Mouse (Mus musculus): ENCODE results near the gene Prickle1.

The Prickle1 gene

DNA sequence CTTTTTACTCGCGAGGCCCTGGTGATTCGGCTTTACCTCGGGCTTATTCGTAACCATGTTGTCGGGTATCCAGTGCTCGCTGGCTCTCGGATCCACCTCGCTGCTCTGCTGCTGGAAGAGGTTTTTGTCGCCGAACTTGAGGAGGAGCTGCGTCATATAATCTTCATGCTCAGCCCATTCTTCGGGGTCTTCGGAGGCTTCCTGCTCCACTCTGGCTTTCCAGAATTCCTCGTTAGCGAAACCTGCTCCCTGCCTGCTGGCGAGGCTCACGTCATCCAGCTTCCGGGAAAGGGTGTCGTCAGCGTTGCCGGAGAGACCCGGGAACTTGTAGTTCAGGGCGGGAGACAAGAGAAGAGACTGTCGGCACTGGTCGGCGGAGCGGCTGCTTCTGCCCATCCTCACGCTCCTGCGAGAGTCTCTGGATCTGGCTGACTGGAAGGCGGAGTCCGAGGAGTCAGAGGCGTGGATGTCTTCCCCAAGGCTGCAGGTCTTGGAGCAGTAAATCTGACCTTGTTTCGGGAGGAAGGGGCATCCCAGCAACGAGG is 92.4 kb downstream of the Prickle1 start:
- DNase-seq (ENCODE audit: low spot score in 2 of 2) = no peak

DNA sequence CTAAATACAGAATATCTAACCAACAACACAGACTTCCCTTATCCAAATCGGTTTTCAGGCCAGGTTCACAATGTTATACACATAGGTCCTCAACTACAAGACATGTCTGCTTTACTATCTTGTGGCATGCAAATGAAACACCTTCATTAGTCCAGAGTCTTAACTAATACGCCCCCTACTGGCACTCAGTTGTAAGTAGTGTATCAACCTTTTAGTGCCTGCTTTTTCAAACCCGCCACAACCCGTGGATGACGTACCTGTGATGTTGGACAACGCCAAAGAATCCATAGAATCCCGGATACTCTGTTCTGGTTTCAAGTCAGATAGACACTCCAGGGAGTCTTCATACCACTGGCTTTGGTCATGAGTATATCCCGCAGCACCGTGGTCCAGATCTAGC is 93.0 kb downstream of the Prickle1 start:
- no peak for DNase-seq (ENCODE audit: low spot score in 2 of 2)

DNA sequence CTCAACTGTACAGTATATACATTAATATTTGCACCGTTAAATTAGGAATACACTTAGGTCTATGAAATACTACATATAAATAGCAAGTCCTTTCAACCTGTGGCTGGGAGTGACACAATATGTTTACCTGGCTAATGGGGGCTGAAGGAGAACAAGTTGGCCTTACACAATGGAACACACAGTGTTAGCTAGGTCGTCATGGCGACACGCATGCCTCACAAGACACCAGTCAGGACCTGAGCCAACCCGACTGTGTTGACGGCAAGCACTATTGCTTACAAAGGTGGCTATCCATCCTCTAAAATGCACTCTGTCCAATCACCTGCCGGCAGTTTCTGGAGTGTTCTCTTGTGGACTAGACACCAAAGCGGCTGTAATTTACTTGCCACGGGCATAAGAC is 95.8 kb downstream of the Prickle1 start:
- DNase-seq (ENCODE audit: low spot score in 2 of 2) = no peak

DNA sequence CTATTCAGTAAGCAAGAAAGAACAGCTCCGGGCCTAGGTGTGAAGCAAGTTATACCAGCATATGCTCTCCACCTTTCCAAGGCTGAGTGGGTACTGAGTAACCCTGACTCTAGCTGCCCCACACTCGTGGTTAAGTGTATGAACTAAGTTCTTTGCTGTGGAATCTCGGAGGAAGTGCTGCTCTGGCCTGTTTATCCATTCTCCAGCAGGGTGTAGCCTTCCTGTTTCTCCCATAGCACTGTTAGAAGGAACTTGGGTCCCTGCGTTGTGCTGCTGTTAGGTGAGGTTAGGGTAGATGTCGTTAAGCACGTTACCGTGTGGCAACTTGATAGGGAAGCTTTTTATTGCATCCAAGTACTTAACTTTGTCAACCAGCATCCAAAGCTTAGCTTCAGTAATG is 101.0 kb downstream of the Prickle1 start:
- DNase-seq (ENCODE audit: low spot score in 2 of 2) = no peak

DNA sequence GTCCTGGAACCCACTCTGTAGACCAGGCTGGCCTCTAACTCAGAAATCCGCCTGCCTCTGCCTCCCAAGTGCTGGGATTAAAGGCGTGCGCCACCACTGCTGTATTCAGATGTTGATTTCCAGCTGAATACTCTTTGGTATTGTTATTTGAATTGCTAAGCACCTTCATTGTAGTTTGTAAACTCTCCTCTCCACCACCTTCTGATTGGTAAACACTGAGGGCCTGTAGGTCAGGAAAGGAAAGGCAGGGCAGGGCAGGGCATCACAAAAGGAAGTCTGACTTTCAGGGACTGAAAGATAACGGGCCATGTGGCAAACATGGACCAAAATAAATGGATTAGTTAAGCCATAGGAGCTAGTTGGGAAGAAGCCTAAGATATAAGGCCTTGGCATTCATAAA is 106.1 kb downstream of the Prickle1 start:
- no peak for DNase-seq (ENCODE audit: low spot score in 2 of 2)

DNA sequence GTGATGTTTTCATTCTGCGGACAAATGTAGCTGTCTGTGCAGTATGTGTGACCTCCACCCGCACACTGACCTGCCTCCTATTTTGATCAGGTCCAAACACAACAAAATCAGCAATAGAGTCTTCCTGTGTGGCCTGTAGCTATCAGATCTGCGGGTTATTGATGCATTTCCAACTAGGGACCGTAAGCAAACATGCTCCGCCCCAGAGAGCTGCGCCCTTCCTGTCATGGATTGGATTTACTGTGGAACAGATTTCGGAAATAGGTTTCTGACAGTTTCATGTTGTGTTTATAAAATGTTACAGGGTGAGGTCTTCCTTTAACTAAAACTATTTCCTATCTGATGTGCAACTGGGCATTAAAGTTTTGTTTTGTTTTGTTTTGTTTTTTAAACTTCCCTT is 109.6 kb downstream of the Prickle1 start:
- DNase-seq (ENCODE audit: low spot score in 2 of 2) = no peak

DNA sequence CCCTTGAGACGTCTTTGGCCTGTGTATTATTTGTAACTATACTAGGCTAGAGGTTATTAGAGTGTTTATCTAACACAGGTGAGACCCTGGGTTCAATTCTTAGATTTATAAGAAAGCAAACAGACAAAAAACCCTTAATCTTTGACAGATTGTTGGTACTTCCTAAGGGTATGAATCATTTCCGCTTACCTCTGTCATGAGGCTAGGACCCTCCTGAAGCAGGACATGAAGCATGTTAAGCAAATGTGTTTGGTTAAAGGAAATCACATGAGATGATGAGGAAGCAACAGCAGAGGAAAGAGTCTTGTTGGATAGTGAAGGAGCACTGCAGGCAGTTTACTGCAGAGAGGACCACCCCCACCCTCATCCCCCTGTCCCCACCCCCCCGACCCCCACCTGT is 110.4 kb downstream of the Prickle1 start:
- DNase-seq (ENCODE audit: low spot score in 2 of 2) = no peak

DNA sequence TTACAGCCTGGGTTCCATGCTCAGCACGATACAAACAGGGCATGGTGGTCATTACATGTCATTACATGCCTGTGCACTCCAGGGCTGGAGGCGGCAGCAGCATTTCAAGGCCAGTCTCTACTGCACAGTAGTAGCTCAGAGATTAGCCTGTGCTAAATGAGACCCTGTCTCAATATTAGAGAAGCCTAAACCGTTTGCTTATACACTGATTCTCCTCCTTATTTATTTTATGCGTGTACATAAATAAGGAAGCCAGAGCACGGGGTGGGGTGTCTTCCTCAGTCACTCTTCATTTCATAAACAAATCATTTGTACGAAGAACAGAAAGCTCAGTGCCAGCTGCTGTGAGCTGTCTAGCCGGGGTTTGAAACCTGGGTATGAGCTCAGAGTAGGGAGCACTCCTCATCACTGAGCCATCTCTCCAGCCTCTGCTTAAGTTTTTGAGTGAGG is 111.4 kb downstream of the Prickle1 start:
- DNase-seq (ENCODE audit: low spot score in 2 of 2) = no peak

DNA sequence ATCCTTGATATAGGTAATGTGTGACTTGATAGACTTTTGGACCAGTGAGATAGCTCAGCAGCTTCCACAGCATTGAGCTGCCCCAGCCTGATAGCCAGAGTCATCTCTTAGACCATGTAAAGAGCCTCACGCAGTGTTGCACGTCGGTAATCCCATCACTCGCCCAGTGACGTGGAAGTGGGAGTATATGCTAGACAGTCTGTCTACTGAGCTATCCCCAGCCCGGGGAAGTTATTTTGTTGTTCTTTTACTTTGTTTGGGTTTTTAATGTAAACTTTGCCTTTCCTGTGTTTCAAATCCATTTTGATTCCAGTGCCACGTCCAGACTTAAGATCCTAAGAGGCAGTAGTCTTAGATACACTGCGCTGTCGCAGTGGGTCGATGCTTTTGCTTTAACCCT is 114.6 kb downstream of the Prickle1 start:
- DNase-seq (ENCODE audit: low spot score in 2 of 2) = no peak

DNA sequence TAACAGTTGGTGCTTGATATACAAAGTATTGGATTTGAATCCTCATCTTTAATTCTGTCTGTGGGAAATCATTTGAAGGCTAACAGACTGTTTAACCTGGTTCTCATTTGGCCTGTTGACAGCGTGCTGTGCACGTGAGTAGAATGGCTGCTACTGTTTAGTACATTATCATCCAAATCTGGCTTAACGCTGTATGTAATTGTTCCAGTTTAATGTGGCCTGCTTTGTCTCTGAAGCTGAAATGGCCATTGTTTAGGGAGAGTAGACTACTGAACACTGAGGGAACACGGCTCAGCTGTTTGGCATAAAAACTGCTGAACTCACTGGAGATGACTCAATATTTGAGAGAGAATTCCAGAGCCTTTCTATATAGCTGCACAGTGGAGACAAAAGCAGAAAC is 116.2 kb downstream of the Prickle1 start:
- no peak for DNase-seq (ENCODE audit: low spot score in 2 of 2)

DNA sequence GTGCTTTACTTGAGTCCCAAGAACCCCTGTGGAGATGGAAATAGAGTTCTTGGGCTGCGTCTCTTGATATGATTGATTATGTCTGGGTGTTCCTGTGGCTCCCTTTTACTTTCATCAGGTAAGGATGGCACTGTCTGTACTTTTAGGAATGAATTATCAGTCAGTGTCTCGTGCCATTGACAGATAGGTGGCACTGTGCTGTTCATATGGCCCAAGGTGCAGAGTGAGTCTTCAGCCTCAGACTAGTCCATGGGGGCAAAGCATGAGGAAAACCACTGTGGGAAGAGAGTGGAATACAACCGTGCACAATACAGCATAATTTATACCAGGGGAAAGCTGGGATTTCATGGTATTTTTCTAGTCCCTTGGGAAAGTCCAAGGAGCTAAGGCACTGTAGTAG is 117.0 kb downstream of the Prickle1 start:
- DNase-seq (ENCODE audit: low spot score in 2 of 2) = no peak

DNA sequence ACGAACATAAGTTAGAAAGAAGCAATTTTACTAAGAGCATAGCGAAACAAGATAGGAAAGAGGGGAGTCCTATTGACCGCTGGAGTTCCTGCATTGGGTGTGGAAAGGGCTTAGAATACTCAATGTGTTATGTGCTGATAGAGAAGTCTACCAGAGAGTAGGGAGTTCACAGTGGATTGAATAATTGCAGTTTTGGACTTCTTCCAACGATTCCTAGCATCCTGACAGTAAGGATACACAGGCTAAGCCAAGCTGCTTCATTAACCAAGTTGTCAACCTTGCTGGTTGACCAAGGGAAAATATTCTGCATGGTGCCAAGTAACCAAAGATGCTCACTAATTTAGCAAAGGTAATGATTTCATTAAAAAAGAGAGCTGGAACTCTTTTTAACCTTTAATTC is 118.0 kb downstream of the Prickle1 start:
- no peak for DNase-seq (ENCODE audit: low spot score in 2 of 2)

DNA sequence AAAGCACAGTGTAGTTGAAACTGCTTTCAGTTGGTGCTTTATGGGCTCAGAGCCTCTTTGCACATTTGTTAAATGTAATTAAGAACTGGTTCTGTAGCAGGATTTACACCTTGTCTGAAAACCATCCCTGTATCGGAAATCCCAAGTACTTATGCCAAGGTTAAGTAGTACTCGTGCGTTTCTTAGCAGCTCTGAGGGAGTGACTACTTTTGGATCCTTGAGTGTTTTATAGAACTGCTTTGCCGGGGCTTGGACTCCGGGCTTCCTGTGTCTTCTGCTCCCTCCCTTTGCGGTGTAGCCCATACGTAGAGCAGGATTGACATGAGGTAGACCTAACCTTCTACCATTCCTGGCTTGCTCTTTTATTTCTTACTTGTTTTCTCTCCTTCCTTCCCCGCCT is 120.0 kb downstream of the Prickle1 start:
- no peak for DNase-seq (ENCODE audit: low spot score in 2 of 2)

DNA sequence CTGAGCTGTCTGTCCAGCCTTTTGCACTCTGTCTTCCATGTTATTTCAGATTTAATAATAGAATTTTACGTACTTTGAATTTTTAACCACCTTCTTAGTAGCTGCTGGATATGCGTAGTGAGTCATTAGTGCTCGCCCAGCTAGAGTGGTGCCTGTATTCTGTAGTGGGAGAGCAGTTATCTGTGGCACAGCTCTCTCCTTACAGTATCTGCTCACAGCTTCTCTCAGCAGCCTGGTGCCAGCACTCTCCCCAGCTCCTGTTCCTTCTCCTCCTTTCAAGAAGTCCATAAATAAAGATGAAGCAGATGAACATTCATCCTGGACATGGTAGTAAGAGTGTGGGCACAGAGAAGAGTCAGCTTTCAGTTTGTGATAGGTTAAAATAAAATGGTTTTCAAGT is 121.4 kb downstream of the Prickle1 start:
- DNase-seq (ENCODE audit: low spot score in 2 of 2) = no peak

DNA sequence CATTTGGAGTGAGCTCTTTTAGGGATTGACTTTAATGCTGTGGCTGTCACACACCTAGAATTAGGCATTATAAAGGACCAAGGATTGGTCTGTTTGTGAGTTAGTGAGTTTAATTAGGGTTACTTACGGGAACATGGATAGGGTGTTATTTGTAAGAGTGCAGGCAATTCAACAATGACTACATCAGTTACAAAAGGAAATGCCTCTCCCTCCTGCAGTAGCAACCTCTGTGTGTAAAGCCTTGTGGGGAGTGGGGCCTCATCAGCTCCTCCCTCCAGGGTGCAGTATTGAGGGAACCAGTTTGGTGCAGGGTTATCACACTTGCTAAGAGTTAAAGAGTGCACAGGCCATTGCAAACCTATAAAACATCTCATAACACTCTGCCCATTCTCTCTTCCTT is 123.6 kb downstream of the Prickle1 start:
- no peak for DNase-seq (ENCODE audit: low spot score in 2 of 2)

DNA sequence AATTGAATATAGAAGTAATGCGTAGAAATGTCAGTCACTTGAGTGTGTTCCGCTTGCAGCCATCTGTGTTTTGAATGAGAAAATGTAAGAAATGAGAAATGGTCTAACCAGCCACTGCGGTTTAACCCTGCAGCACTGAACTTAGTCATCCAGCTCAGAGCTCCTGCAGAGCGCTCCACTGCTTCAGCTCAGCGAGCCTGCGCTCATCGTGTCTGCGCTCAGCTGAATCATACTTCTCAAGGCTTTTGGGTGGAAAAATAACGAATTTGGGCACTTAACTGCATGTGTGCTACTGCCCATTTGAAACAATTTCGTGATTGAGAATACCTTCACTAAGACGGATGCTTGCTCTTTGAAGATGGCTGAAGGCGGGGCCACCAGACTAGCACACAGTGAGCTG is 124.0 kb downstream of the Prickle1 start:
- DNase-seq (ENCODE audit: low spot score in 2 of 2) = no peak

DNA sequence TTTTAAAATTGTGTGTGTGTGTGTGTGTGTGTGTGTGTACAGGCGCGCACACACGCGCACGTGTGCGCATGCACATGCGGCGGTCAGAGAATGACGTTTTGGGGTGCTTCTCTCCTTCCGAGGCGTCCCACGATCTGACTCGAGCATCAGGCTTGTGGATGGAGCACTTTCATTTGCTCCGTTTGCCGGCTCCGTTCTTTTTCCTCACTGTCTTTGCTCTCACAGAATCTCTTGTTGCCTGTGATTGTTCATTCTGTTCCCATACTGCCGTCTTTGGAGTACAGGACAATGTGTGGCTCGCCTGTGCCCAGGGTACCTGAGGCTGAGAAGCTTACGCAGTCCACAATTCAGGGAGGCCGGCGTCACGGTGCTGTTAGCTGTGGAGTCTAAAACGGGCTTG is 134.6 kb downstream of the Prickle1 start:
- DNase-seq (ENCODE audit: low spot score in 2 of 2) = no peak

DNA sequence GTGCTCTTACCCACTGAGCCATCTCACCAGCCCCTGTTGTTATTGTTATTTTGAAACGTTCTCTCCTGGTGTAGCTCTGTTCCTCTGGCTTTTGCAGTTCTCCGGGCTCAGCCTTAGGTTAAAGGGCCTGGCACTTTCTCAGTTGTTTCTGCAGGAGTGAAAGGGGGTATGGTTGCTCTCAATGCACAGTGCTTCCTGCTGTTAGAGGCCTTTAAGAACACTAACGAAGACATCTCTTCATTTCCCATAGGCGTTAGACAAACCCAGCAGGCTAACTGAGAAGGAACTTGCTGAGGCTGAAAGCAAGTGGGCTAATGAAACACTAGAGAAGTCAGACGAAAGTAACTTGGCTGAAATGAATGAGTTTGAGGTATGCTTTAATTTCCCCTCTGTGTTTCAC is 136.3 kb downstream of the Prickle1 start:
- no peak for DNase-seq (ENCODE audit: low spot score in 2 of 2)

DNA sequence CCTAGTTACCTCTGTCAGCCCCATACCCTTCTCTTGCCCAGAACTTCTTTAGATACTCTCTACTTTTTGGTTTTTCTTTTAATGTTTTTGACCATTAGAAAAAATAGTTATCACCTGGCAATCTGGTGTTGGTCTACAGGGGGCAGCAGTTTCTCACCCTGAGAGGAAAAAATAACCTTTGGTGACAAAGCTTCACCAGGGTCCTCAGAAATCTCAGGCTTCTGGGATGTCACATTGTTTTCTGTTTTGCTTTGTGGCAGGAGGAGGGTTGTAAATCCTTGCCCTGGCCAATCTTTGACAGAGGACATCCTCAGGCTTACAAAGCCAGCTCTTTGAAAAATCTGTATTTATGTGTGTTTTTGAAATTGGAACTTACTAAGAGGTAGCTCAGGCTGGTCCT is 139.7 kb downstream of the Prickle1 start:
- DNase-seq (ENCODE audit: low spot score in 2 of 2) = no peak

DNA sequence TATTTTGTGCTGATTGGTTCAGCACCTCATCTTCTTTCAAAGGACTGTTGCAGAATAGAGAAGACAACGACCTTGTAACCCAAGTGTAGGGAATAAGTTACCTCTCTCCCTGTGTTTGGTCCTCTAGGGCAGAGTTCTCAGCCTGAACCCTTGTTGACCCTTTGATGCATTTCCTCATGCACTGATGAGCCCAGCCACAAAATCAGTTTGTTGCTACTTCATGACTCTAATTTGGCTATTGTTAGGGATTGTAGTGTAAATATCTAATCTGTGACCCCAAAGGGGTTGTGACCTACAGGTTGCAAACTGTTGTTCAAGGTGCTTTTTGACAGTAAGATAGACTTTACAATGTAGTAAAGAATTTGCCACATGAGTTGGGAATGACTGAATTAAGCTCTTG is 142.4 kb downstream of the Prickle1 start:
- no peak for DNase-seq (ENCODE audit: low spot score in 2 of 2)
